Mouse (Mus musculus): ENCODE data around the gene Psmd5.
A peak's percentile ranks its signal among the peaks of the same experiment; 100 is the strongest.
"Not testable (repeated sequence)": the region's sequence is repeated elsewhere in the genome, so short reads cannot be mapped to it uniquely, and the experiment has no call there.

Gene Psmd5

DNA sequence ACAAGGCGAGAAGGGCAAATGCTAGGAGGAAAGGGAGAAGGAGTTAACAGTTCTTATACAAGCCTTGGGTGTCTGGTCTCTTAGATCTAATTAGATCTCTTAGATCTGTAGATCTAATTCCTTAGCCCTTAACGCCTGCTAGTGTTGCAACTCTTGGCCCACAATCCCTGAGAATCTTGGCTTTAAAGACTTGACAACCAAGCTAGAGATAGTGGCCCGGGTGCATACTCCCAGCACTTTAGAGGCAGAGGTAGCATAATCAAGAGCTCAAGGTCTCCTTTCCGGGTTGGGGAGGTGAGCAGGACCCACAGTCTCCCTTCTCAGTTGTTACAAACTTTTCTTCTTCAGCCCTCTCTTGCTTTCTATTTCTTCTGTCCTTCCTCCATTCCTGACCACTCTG lies 47.2 kb downstream of the Psmd5 start:
- no peak for DNase-seq (ENCODE audit: low read depth, low spot score)

DNA sequence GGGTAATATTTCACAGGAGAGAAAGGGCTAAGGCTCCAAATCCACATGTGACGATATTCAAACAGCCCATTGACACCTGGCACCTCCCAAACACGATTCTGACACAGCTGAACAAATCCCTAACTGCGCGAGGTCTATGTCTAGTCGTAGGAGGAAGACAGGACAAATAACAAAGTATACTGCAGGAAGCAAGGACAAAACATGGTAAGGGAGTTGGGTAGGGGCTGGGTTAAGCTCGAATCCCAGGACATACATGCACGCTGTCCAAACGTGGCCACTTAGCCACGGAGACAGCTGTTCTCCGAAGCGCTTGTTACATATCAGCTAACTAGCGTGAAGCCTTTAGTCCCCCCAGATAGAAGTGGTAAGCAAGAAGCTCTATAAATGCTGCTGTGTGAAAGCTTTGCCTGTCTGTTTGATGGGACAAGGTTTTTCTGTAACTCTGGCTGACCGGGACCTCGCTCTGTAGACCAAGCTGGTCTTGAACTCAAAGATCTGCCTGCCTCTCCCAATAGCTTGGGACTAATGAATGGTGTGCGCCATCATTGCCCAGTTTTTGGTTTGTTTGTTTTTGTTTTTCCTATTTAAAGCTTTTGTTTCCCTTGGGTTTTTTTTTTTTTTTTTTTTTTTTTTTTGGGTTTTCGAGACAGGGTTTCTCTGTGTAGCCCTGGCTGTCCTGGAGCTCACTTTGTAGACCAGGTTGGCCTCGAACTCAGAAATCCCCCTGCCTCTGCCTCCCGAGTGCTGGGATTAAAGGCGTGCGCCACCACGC lies 48.1 kb downstream of the Psmd5 start:
- DNase-seq (ENCODE audit: low read depth, low spot score), result no peak

GRCm38 (mm10) chr2:34825827-34826459 lies 48.8 kb downstream of the Psmd5 start, which contains the start of gene Fbxw2:
TSS of gene Fbxw2 (minus strand) at chr2:34826311.
- peak; percentile 93 for DNase-seq (ENCODE audit: low read depth, low spot score)

GRCm38 (mm10) chr2:34818492-34818891 lies 56.3 kb downstream of the Psmd5 start:
- DNase-seq (ENCODE audit: low read depth, low spot score), result no peak

- DNase-seq (ENCODE audit: low read depth, low spot score), result not testable (repeated sequence)
Observed at GRCm38 (mm10) chr2:34815893-34816292, 58.9 kb downstream of the Psmd5 start.

- DNase-seq (ENCODE audit: low read depth, low spot score), result no peak
Observed at GRCm38 (mm10) chr2:34812706-34813105, 62.1 kb downstream of the Psmd5 start.

DNA sequence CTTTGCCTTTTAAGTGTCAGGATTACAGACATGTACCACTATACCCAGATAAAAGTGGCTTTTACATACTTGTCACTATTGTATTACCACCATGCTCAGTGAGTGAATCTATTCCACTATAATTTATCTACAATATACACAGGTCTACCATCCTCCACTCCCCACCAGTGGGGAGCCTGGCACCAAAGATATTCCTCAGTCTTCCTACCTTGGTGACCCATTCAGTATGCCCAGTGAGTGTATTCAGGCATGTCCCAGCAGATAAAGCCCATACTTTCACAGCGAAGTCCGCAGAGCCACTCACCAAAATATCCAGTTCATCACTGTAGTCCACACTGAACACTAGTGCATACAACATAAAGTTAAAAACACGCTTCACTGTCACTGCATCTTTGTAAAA lies 64.0 kb downstream of the Psmd5 start:
- no peak for DNase-seq (ENCODE audit: low read depth, low spot score)

DNA sequence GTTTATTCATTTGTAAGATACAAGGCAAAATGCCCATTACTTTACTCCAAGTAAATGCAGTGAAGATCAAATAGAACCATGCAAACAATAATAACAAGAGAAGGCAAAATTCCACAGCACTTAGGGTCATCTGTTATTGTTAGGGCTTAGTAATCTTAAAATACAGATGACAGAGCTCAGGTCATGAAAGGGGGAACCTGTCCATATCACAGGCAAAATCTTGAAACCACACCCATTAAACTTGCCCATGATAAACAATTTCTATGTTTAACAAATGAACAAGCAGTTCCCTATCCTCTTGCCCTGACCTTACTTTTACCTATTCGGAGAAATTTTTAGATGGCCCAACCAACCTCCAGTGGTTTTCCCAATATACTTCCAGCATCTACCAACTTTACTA lies 65.2 kb downstream of the Psmd5 start:
- no peak for DNase-seq (ENCODE audit: low read depth, low spot score)

GRCm38 (mm10) chr2:34808057-34808456 lies 66.7 kb downstream of the Psmd5 start:
- no peak for DNase-seq (ENCODE audit: low read depth, low spot score)

- no peak for DNase-seq (ENCODE audit: low read depth, low spot score)
Observed at GRCm38 (mm10) chr2:34805364-34805950, 69.3 kb downstream of the Psmd5 start.

DNA sequence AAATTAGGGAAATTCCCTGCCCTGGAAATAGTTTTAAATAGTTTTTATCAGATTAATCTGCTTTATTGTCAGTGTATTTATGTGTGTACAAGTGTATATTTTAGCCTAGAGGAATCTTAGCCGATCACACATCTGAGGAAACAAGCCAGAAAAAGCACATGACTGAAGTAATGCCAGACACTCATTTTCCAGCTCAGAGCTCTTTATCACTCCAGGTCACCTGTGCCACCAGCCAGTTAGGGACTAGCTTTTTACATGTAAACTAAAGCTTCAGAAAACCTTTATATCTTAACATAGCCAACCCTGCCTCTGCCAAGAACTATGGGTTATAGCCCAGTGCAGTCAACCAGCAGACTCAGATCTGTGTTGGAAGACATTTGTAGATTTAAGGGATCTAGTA lies 70.0 kb downstream of the Psmd5 start:
- DNase-seq (ENCODE audit: low read depth, low spot score), result no peak

DNA sequence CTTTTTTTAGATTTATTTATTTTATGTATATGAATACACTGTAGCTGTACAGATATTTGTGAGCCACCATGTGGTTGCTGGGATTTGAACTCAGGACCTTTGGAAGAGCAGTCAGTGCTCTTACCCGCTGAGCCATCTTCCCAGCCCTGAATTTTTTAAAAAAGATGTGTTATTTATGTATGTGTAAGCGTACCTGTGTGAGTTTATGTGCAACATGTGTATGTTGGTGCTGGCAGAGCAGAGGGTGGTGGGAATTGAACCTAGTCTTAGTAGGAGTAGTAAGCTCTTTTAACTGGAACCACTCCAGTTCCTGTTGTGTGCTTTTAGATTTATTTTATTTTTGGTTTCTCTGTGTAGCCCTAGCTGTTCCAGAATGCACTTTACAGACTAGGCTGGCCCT lies 70.6 kb downstream of the Psmd5 start:
- DNase-seq (ENCODE audit: low read depth, low spot score), result no peak

DNA sequence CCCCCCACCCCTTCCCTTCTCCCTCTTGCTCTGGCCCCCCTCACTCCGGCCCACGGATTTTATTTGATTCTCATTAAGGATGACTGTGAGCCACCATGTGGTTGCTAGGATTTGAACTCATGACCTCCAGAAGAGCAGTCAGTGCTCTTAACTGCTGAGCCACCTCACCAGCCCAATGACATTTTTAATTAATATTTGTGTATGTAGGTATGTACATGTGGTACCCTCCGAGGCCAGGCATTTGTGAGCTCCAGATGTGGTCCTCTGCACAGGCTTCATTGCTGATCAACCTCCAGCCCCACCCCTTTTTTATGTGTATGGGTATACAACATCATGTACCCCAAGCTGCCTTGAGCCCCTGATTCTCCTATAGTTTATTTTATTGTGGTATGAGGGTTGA lies 71.0 kb downstream of the Psmd5 start:
- no peak for DNase-seq (ENCODE audit: low read depth, low spot score)

- not testable (repeated sequence) for DNase-seq (ENCODE audit: low read depth, low spot score)
Observed at GRCm38 (mm10) chr2:34802565-34803245, 72.1 kb downstream of the Psmd5 start.

DNA sequence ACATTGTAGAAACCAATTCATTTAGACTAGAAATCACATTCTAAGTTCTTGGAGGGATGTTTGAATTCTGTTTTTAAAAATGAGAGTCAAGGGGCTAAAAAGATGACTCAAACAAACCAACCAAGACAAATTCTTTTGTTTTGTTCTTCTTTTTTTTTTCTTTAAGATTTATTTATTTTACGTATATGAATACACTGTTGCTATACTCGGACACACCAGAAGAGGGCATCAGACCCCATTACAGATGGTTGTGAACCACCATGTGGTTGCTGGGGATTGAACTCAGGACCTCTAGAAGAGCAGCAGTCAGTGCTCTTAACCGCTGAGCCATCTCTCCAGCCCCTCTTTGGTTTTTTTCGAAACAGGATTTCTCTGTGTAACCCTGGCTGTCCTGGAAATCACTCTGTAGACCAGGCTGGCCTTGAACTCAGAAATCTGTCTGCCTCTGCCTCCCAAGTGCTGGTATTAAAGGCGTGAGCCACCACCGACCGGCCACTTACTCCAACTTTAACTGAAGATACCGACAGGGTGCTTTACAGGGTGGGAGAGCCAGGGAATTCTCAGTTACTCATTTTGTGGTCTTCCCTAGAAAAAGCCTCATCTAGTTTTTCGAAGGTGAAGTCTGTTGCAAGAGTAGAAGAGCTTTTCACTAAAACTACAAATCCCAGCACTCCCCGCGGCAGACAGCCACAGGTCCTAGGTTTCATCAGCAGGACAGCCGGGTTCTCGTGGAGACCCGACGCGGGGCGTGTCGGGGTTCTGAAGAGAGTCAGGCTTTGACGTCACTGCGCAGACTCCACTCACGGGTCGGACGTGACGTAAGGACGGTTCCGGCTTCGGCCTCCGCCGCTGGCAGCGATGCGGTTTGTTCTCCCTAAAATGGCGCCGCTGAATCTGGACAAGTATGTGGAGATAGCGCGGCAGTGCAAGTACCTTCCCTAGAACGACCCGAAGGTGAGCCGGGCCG lies 73.0 kb downstream of the Psmd5 start:
- DNase-seq (ENCODE audit: low read depth, low spot score), result peak; percentile 99

DNA sequence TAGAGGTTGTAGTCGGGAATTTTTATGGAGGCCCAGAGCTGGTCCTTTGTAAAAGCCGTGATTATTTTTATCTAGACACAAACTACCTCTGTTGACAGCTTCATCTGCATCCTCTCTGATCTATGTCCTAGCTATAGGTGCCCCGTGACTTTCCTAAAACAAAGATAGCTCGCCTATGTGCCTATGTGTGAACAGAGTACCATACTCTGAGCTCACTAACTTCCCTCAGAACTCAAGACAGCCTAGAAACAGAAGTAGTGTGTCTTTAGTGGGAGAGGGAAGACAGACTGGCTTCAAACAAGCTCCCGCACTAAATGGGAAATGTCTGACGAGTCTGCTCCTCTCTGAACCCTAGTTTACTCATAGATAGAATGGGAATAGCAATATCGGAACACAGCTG lies 74.4 kb downstream of the Psmd5 start:
- no peak for DNase-seq (ENCODE audit: low read depth, low spot score)

Measured in skeletal muscle tissue, adult 2 months (tissue).